Mouse (Mus musculus): Measurements from ENCODE around the gene Map4k3. TPM values are rescaled to one million over a fixed set of nuclear protein-coding genes. Genes with fewer than 3 reads are reported as not detected.

Map4k3 gene
- polyA plus RNA-seq, 1 experiment from 2014 or later: 31.1 TPM

DNA sequence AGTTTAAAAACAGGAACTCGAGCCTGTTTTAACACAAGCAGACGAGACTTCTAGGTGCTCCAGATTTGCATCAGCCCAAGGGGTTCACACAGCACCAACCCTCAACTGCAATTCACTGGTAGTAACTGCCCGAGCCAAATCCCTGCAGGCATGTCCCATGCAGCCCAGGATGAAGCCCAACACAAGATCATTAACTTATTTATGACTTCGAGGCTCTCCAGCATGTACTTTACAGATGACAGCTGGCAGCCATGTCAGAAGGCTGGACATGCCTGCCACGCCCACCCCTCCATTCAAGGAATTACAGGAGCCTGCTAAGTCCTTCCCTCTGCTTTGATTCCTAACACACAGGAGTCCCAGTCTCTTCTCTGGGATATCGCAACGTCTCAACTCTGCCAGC is 29.4 kb downstream of the Map4k3 start:
- Histone ChIP-seq H3K27ac (no peak overlapping the region), H3K4me1 (peaks cover 34% of the 10 kb centered on the region), H3K9ac (0 out of 2 replicates have a peak overlapping the region, but pooled peaks have one; percentile 1), H3K4me3 (no peak overlapping the region), H3K36me3 (no peaks in the 10 kb centered on the region), H3K4me2 (no peak overlapping the region), H3K27me3 (no peaks in the 10 kb centered on the region), H3K9me3 (no peaks in the 10 kb centered on the region)
- no peak for ATAC-seq (ENCODE audit: insufficient number of reproducible peaks, low FRiP score, low TSS enrichment, low read depth)
- WGBS: 22% methylated on average over 7 of the region's 7 CpGs

DNA sequence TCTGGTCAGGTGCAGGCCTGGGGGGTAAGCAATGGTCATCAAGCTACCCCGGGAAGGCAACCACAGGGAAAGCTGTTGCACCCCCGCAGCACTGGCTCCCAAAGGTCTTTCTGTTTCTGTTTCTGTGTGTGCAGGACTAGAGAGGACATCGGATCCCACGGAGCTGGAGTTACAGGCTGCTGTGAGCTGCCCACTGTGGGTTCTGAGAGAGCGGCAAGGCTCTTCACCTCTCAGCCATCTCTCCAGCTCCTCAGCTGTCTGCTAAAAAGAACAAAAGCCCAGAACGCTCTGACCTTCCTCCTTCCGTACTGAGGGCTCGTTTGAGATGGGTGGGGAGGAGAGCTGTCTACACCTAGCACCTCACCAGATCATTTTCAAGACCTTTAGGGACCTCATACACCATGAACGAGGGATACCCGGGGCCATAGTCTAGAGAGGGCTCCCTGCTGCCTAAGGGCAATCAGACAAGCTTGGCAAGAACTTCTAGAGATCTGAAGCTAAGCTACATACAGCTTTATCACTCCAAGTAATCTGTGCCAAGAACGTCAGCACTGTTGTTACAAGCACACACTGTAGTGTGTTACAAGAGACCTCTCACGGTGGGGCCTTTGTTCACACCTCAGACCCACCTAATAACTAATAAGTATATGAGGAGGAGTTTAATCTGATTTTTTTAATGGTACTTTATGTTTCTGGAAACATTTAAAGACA is 29.9 kb downstream of the Map4k3 start:
- no peak for ATAC-seq (ENCODE audit: insufficient number of reproducible peaks, low FRiP score, low TSS enrichment, low read depth)
- H3K9ac ChIP-seq: no peak overlapping the region
- 40% methylated on average over 12 of the region's 12 CpGs for WGBS

DNA sequence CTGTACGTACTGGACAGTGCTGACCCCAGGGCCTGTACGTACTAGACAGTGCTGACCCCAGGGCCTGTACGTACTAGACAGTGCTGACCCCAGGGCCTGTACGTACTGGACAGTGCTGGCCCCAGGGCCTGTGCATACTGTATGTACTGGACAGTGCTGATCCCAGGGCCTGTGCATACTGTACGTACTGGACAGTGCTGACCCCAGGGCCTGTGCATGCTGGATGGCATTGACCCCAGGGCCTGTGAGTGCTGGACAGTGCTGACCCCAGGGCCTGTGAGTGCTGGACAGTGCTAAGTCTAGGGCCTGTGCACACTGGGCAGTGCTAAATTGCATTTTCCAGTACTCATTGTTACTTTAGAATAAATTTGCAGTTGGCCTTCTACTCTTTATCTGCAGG is 31.3 kb downstream of the Map4k3 start:
- no peak overlapping the region for H3K9ac ChIP-seq
- H3K27ac ChIP-seq: no peak overlapping the region
- no peaks in the 10 kb centered on the region for H3K36me3 ChIP-seq
- H3K9me3 ChIP-seq: no peaks in the 10 kb centered on the region
- H3K4me3 ChIP-seq: no peak overlapping the region
- no peak; the same call in 1 of the 2 replicates for ATAC-seq (ENCODE audit: insufficient number of reproducible peaks, low FRiP score, low TSS enrichment, low read depth)
- no peaks in the 10 kb centered on the region for H3K27me3 ChIP-seq
- H3K4me2 ChIP-seq: no peak overlapping the region
- 92% methylated on average over 5 of the region's 5 CpGs for WGBS
- H3K4me1 ChIP-seq: peaks cover 34% of the 10 kb centered on the region

More for the DNA sequence above, 29.9 kb downstream of the Map4k3 start:
- no peaks in the 10 kb centered on the region for H3K27me3 ChIP-seq
- no peak overlapping the region for H3K4me2 ChIP-seq
- peaks cover 34% of the 10 kb centered on the region for H3K4me1 ChIP-seq
- no peak overlapping the region for H3K4me3 ChIP-seq
- no peaks in the 10 kb centered on the region for H3K36me3 ChIP-seq
- H3K27ac ChIP-seq: no peak overlapping the region; the same call in 1 of the 2 replicates
- H3K9me3 ChIP-seq: no peaks in the 10 kb centered on the region

DNA sequence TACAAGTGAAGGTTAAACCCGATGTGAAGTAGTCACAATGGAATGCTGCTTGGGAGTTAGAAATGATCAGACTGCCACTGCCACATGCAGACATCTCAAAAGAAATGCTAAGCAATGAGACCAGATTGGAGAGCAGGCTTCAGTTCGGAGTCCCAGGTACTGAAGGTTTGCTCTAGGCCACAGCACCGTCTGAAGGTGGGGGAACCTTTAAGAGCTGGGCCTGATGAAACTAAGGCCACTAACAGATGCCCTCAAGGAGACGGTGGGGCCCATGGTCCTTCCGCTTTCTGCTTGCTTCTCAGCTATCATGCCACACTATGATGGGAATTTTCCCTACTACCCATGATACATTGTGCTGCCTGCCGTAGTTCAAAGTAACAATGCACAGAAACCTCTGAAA is 32.1 kb downstream of the Map4k3 start:
- peaks cover 32% of the 10 kb centered on the region for H3K4me1 ChIP-seq
- no peak overlapping the region for H3K9ac ChIP-seq
- 89% methylated on average over 6 of the region's 6 CpGs for WGBS
- no peaks in the 10 kb centered on the region for H3K36me3 ChIP-seq
- H3K27ac ChIP-seq: no peak overlapping the region
- H3K4me2 ChIP-seq: no peak overlapping the region
- no peak overlapping the region for H3K4me3 ChIP-seq
- no peak for ATAC-seq (ENCODE audit: insufficient number of reproducible peaks, low FRiP score, low TSS enrichment, low read depth)
- H3K9me3 ChIP-seq: no peaks in the 10 kb centered on the region
- H3K27me3 ChIP-seq: no peaks in the 10 kb centered on the region

DNA sequence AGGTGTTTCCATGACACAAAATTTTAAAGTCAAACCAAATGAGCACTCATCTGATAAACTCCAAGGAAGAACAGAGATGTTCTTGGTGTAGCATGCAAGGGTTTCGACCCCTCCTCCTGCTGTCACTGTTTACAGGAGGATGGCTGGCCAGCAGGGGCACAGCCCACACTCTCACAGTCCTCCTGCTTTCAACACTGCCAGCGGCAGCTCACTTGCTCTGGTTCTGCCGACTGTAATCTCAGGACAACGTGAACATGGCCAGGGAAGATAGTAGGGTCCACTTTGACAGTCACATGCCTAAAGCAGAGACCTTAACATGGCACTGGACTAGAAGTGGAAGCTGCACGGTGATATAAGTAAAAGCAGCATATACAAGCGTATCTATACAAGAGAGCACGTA is 34.6 kb downstream of the Map4k3 start:
- H3K4me2 ChIP-seq: no peak overlapping the region
- H3K4me3 ChIP-seq: no peak overlapping the region
- no peak for ATAC-seq (ENCODE audit: insufficient number of reproducible peaks, low FRiP score, low TSS enrichment, low read depth)
- 56% methylated on average over 7 of the region's 7 CpGs for WGBS
- no peak overlapping the region for H3K9ac ChIP-seq
- H3K36me3 ChIP-seq: no peaks in the 10 kb centered on the region
- H3K4me1 ChIP-seq: peaks cover 25% of the 10 kb centered on the region
- no peak overlapping the region for H3K27ac ChIP-seq
- no peaks in the 10 kb centered on the region for H3K9me3 ChIP-seq
- H3K27me3 ChIP-seq: no peaks in the 10 kb centered on the region

DNA sequence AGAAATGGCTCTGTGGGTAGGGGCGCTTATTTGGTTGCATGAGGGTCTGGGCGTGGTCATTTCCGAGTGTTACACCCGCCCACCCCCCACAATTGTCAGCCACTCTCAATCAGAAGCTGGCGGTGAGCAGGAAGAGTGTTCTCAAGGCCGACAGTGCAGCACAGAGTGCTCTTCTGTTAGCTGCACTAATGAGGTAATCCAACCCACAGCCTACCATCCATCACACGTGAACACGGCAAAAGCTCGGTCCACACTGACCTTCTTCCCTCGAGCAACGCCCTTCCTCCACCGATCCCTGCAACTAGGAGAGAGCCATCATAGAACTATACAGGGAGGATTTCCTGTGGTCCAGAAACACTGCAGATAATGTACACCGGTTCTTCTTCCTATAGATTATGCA is 36.1 kb downstream of the Map4k3 start:
- H3K36me3 ChIP-seq: no peaks in the 10 kb centered on the region
- 77% methylated on average over 13 of the region's 13 CpGs for WGBS
- H3K4me3 ChIP-seq: no peak overlapping the region
- ATAC-seq (ENCODE audit: insufficient number of reproducible peaks, low FRiP score, low TSS enrichment, low read depth): no peak
- H3K4me1 ChIP-seq: peaks cover 12% of the 10 kb centered on the region; the same call in 1 of the 2 replicates
- no peak overlapping the region for H3K27ac ChIP-seq
- no peaks in the 10 kb centered on the region for H3K9me3 ChIP-seq
- H3K9ac ChIP-seq: no peak overlapping the region
- no peaks in the 10 kb centered on the region for H3K27me3 ChIP-seq
- no peak overlapping the region for H3K4me2 ChIP-seq

DNA sequence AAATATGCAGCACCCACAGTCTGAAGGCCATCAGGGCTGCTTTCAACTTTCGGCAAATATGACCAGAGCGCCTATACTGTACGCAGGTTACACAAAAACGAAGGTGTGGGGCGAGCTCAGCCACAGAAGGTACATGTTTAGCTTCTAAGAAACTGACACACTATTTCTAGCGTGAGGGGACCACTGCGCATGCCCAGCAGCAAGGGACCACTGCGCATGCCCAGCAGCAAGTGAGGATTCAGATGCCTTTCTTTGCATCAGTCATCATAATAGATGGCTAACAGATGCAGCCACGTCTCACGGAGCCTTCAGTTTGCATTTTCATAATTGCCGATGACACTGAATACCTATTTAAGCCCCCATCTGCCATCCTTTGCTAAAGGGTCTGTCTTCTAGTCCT is 39.6 kb downstream of the Map4k3 start:
- Histone ChIP-seq H3K4me3 (no peak overlapping the region), H3K27ac (no peak overlapping the region), H3K9ac (no peak overlapping the region), H3K9me3 (no peaks in the 10 kb centered on the region), H3K27me3 (no peaks in the 10 kb centered on the region), H3K4me1 (peaks cover 4% of the 10 kb centered on the region; the same call in 1 of the 2 replicates), H3K36me3 (no peaks in the 10 kb centered on the region), H3K4me2 (no peak overlapping the region)
- 90% methylated on average over 11 of the region's 11 CpGs for WGBS
- no peak for ATAC-seq (ENCODE audit: insufficient number of reproducible peaks, low FRiP score, low TSS enrichment, low read depth)

DNA sequence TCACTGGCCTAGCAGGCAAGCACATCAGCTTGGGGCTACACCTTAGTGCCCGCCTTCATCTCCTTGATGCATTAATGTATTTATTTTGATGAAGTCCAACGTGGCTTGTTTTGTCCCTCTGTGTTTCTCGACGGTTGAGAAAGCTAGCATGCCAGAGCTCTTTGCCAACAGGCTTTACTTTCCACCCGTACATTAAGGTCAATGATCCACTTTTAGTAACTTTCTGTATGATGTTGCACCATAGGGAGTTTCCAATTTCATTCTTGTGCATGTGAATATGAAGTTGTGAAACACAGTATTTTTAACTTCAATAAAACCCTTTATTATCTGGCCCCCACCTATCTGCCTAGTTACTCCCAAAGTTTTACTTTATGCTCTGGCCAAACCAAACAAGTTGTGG is 42.2 kb downstream of the Map4k3 start:
- 63% methylated on average over 5 of the region's 5 CpGs for WGBS
- Histone ChIP-seq H3K4me3 (no peak overlapping the region), H3K27ac (no peak overlapping the region), H3K9ac (no peak overlapping the region), H3K36me3 (no peaks in the 10 kb centered on the region), H3K27me3 (no peaks in the 10 kb centered on the region), H3K4me1 (peaks cover 4% of the 10 kb centered on the region; the same call in 1 of the 2 replicates), H3K9me3 (no peaks in the 10 kb centered on the region), H3K4me2 (no peak overlapping the region)
- no peak for ATAC-seq (ENCODE audit: insufficient number of reproducible peaks, low FRiP score, low TSS enrichment, low read depth)

DNA sequence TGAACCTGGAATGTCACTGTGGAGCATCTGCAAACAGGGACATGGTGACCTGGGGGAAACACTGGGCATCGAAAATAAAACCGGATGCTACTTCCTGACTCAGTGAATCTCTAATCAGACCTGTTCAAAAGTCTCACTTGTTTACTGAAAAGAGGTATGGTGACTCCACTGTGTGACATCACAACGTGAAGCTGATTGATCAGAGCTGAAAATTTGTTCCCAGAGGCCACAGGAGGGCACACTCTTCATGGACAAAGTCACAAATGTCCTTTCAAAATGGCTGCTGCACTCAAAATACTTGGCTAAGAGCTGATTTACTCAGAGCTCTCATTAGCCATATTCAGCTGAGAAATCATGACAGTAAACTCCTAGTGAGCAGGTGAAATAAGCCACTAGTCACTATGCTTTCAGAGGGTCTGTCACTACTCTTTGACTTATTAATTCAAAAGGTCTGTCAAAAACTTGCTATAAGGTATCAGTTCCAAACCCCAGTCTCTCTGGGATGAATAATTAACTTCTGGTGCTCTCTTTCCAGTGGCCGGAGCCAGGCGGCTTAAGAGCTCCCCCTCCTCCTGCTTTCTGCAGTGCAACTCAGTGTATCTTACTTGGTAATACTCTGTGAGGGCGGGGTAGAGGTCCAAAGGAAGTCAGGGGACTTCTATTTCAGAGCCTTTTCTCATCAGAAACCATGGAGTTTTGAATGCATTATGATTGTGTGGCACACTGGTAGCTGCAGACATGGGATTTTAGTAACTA is 44.3 kb downstream of the Map4k3 start:
- ATAC-seq (ENCODE audit: insufficient number of reproducible peaks, low FRiP score, low TSS enrichment, low read depth): no peak
- Histone ChIP-seq H3K27ac (0 out of 2 replicates have a peak overlapping the region, but pooled peaks have one; percentile 19), H3K9ac (no peak overlapping the region), H3K27me3 (no peaks in the 10 kb centered on the region), H3K4me3 (no peak overlapping the region), H3K4me1 (no peaks in the 10 kb centered on the region), H3K36me3 (no peaks in the 10 kb centered on the region), H3K9me3 (no peaks in the 10 kb centered on the region), H3K4me2 (no peak overlapping the region)
- WGBS: 62% methylated on average over 6 of the region's 6 CpGs

DNA sequence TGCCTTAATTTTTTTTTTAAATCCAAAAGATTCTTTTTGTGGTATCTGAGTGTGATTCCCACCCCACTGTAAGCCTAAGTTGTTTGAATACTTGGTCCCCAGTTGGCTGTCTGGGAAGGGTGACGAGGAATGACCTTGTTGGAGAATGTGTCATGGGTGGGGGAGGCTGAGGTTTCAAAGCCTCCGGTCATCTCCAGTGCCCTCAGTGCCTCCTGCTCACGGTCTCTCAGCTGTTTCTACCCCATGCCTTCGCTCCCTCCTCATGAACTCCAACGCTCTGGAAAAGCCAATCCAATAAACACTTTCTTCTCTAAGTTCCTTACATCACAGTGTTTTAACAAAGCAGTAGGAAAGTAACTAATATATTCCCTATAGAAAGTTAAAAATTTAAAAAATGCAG is 45.2 kb downstream of the Map4k3 start:
- ATAC-seq (ENCODE audit: insufficient number of reproducible peaks, low FRiP score, low TSS enrichment, low read depth): no peak
- no peak overlapping the region for H3K9ac ChIP-seq
- no peak overlapping the region for H3K27ac ChIP-seq
- no peak overlapping the region for H3K4me2 ChIP-seq
- H3K9me3 ChIP-seq: no peaks in the 10 kb centered on the region
- H3K4me1 ChIP-seq: no peaks in the 10 kb centered on the region
- no peaks in the 10 kb centered on the region for H3K27me3 ChIP-seq
- H3K4me3 ChIP-seq: no peak overlapping the region
- 0 out of 2 replicates have a peak, but pooled peaks cover 4% of the 10 kb centered on the region for H3K36me3 ChIP-seq
- WGBS: 72% methylated on average over 5 of the region's 5 CpGs

DNA sequence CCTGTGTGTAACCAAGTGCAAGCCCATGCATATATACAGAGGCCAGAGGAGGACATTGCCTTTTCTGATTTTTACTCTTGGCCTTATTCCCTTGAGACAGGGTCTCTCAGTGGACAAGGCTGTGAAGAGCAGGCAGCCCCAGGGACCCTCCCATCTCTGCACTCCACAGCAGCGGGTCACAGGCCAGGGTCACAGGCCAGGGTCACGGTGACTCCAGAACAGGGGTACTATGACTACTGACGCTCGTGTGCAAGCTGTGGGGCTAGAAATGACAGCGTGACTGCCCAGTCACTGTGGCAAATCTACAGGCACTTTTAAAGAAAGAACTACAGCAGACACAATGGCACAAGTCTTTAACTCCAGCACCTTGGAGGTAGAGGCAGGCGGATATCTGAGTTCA is 50.1 kb downstream of the Map4k3 start:
- 0 out of 2 replicates have a peak, but pooled peaks cover 4% of the 10 kb centered on the region for H3K36me3 ChIP-seq
- ATAC-seq (ENCODE audit: insufficient number of reproducible peaks, low FRiP score, low TSS enrichment, low read depth): no peak
- no peaks in the 10 kb centered on the region for H3K27me3 ChIP-seq
- H3K4me3 ChIP-seq: no peak overlapping the region
- H3K9me3 ChIP-seq: no peaks in the 10 kb centered on the region
- H3K4me1 ChIP-seq: no peaks in the 10 kb centered on the region
- H3K27ac ChIP-seq: no peak overlapping the region
- H3K9ac ChIP-seq: no peak overlapping the region
- WGBS: 79% methylated on average over 6 of the region's 6 CpGs
- no peak overlapping the region for H3K4me2 ChIP-seq

DNA sequence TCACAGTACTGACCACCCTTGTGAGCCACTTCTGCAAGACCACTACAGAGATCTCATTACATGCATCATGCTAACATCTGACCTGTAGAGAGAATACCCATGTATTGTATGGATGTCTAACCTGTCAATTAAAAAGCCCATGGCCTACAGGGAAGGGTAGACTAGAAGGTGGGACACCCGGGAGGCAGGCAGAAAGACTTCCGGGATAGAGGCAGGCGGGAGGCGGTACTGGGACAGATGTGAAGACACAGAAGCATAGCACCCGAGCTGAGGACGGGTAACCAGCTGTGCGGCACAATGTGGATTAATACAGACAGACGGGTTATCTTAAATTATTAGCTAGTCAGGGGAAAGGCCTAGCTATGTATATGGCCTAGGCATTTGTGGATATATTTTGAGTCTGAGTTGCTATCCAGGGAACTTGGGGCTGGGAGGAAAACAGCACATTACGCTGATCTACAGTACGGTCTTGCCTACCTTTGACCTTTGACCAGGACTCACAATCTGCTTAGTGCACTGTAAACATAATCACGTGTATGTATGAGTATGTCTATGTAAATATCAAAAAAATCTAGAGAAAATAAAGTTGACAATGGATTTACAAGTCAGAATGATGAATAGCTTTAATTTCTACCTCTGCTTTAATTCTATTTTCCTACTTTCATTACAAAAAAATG is 51.3 kb downstream of the Map4k3 start:
- 84% methylated on average over 11 of the region's 11 CpGs for WGBS
- no peaks in the 10 kb centered on the region for H3K4me1 ChIP-seq
- no peak overlapping the region for H3K4me2 ChIP-seq
- no peak for ATAC-seq (ENCODE audit: insufficient number of reproducible peaks, low FRiP score, low TSS enrichment, low read depth)
- H3K4me3 ChIP-seq: no peak overlapping the region
- H3K36me3 ChIP-seq: 0 out of 2 replicates have a peak, but pooled peaks cover 4% of the 10 kb centered on the region
- no peaks in the 10 kb centered on the region for H3K9me3 ChIP-seq
- no peak overlapping the region for H3K9ac ChIP-seq
- no peaks in the 10 kb centered on the region for H3K27me3 ChIP-seq
- no peak overlapping the region for H3K27ac ChIP-seq
